Mouse (Mus musculus) liver, embryonic 14.5 days (tissue): ENCODE measurements at regions not wholly inside any gene's neighbourhood (a gene's known extent, or its start where the extent isn't known, plus 50 kb on each side); places are given as distances from the start of the nearest gene placed in this dataset.

ENCODE experiments used
- ATAC-seq: fragments of 200-750 bp; cut with Nextera tagmentation; 2 replicates; pipeline ENCODE4 v1.8.0; 2017; ENCODE audit warnings: moderate number of reproducible peaks, mild to moderate bottlenecking, moderate library complexity; ENCODE audit not compliant: insufficient read depth
- DNase-seq, 3 experiments: peaks; one replicate each; pipeline ENCODE4 v3.0.0-alpha.2; 2012 to 2013; ENCODE audit warnings: low read depth in 3 of 3, low spot score in 3 of 3
- H3K27ac ChIP-seq: fragments of 300-500 bp; sonication (generic); 2 replicates; pipeline ENCODE4 v1.5.1; 2014; ENCODE audit warnings: moderate library complexity, mild to moderate bottlenecking, control low read depth, inconsistent platforms
- H3K27me3 ChIP-seq: fragments of 300-500 bp; sonication (generic); 2 replicates; pipeline ENCODE4 v1.6.1; 2014; ENCODE audit warnings: mild to moderate bottlenecking, low read length, moderate library complexity; ENCODE audit not compliant: control insufficient read depth, insufficient read depth
- H3K36me3 ChIP-seq: fragments of 300-500 bp; sonication (generic); replicated peaks from 2 replicates; pipeline ENCODE4 v1.6.1; 2014; ENCODE audit warnings: low read depth; ENCODE audit not compliant: control insufficient read depth, insufficient read depth
- H3K4me1 ChIP-seq, 2 experiments: fragments of 200-500 bp in 1 of 2; fragments of 300-500 bp in 1 of 2; sonication (generic) in 1 of 2; replicated peaks; 2 replicates each; pipeline ENCODE4 v1.6.1; 2012 to 2014; ENCODE audit warnings: antibody characterized with exemption in 1 of 2, inconsistent platforms in 1 of 2, low read length in 1 of 2; ENCODE audit not compliant: control insufficient read depth in 2 of 2, insufficient read depth in 2 of 2
- H3K4me2 ChIP-seq: fragments of 300-500 bp; sonication (generic); 2 replicates; pipeline ENCODE4 v1.6.1; 2014; ENCODE audit warnings: low read depth, mild to moderate bottlenecking, control low read depth, moderate library complexity
- H3K4me3 ChIP-seq, 2 experiments: fragments of 200-500 bp in 1 of 2; fragments of 300-500 bp in 1 of 2; sonication (generic) in 1 of 2; 2 replicates each; pipeline ENCODE4 v1.5.1; 2012 to 2014; ENCODE audit warnings: low read depth in 2 of 2, low read length in 2 of 2, mild to moderate bottlenecking in 2 of 2, control low read depth in 1 of 2, inconsistent platforms in 1 of 2, moderate library complexity in 1 of 2; ENCODE audit not compliant: insufficient read depth in 1 of 2
- H3K9ac ChIP-seq: fragments of 300-500 bp; sonication (generic); replicated peaks from 2 replicates; pipeline ENCODE4 v1.6.1; 2014; ENCODE audit warnings: mild to moderate bottlenecking, control low read depth, moderate library complexity
- H3K9me3 ChIP-seq: fragments of 300-500 bp; sonication (generic); 2 replicates; pipeline ENCODE4 v1.6.1; 2016; ENCODE audit warnings: low read length, mixed read lengths; ENCODE audit not compliant: control insufficient read depth
- CTCF ChIP-seq: IDR thresholded peaks from 2 replicates; pipeline ENCODE4 v1.5.1; 2016; ENCODE audit warnings: antibody characterized with exemption, low read depth, control low read depth
- EP300 ChIP-seq: IDR thresholded peaks from 2 replicates; pipeline ENCODE4 v1.6.1; 2016; ENCODE audit warnings: antibody characterized with exemption, low read depth
- WGBS: fragments of 180-500 bp; shearing (Covaris S2); extraction: QIAGEN DNeasy Blood & Tissue Kit; methylation state at CpG from one replicate; pipeline ENCODE4 v1.1.7; 2014; ENCODE audit not compliant: insufficient replicate concordance; 5-methylcytosine and 5-hydroxymethylcytosine counted together

- H3K4me1 ChIP-seq: no peaks in the 10 kb centered on the region
- ATAC-seq: no peak
- no peak overlapping the region for H3K27ac ChIP-seq
- H3K36me3 ChIP-seq: no peaks in the 10 kb centered on the region
- H3K4me3 ChIP-seq: no peak overlapping the region
- no peaks in the 10 kb centered on the region for H3K27me3 ChIP-seq
- TF ChIP-seq EP300 (no peak), CTCF (no peak)
- H3K9me3 ChIP-seq: no peaks in the 10 kb centered on the region
- DNase-seq: no peak
- no peak overlapping the region for H3K9ac ChIP-seq
- H3K4me2 ChIP-seq: no peak overlapping the region
Observed at GRCm38 (mm10) chr3:70311055-70311454, 303.6 kb downstream of the Otol1 start.

DNA sequence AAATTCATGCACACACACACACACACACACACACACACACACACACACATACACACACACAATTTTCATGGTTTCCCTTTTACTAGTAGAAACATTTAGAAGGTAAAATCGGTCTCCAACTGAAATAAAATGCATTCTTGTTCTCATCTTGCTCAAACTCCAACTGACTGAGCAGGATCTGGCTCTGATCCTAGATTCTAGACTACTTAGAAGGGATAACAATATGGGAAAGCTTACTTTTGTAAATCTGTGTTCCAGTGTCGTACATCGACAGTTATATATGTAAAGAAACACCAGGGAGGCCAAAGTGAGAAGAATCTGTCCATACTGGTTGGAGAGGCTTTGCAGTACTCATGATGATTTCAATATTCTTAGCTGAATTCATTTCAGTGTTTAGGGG, 304.6 kb downstream of the Otol1 start:
- Histone ChIP-seq H3K4me3 (no peak overlapping the region), H3K4me1 (no peaks in the 10 kb centered on the region), H3K9me3 (no peaks in the 10 kb centered on the region), H3K9ac (no peak overlapping the region), H3K27ac (no peak overlapping the region), H3K36me3 (no peaks in the 10 kb centered on the region), H3K4me2 (no peak overlapping the region), H3K27me3 (no peaks in the 10 kb centered on the region)
- ATAC-seq (no peak), DNase-seq (no peak)
- TF ChIP-seq CTCF (no peak), EP300 (no peak)
- whole genome bisulfite sequencing: 63% methylated on average over 3 of the region's 3 CpGs

DNA sequence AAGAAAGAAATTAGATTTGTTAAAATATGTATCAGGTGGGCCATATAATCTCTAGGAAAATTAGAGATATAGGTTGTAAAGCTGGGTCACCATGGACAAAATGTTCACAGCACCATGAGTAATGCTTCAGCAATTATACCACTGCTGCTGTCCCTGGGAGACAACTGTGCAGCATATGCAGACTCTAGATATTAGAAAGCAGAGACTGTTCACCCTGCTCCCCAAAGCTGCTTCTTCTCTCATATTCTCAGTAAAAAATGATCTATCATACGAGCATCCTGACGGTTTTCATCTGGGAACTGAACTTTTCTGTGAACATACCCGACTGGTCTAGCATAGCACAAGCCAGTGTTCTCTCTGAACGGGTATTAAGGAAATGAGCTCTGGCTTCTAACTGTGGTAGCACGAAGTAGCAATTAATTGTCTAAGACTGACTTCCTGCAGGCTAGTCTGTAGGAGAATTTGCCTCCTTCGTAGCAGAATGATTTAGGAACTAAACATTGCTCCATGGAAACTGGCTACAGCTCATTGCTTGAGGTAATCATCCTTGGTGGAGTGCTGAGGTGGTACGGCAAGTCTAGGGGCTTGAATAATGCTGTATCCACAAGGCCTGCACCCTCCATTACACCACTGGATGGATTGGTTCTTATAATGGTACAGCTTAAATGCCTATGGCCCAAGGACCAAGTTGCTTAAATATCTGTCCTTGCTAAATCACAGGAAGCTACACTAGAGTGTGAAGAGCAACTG, 305.9 kb downstream of the Otol1 start:
- H3K27me3 ChIP-seq: no peaks in the 10 kb centered on the region

GRCm38 (mm10) chr3:70314239-70314638, 306.8 kb downstream of the Otol1 start:
- Histone ChIP-seq H3K27me3 (no peaks in the 10 kb centered on the region), H3K9ac (no peak overlapping the region), H3K4me1 (no peaks in the 10 kb centered on the region), H3K4me2 (no peak overlapping the region), H3K36me3 (no peaks in the 10 kb centered on the region), H3K9me3 (no peaks in the 10 kb centered on the region), H3K4me3 (no peak overlapping the region), H3K27ac (no peak overlapping the region)
- no peak for TF ChIP-seq EP300
- TF ChIP-seq CTCF: no peak
- whole genome bisulfite sequencing: 38% methylated on average over 4 of the region's 4 CpGs
- DNase-seq (no peak), ATAC-seq (no peak)

More for the DNA sequence above, 305.9 kb downstream of the Otol1 start:
- ATAC-seq (no peak), DNase-seq (no peak)
- Histone ChIP-seq H3K4me1 (no peaks in the 10 kb centered on the region), H3K36me3 (no peaks in the 10 kb centered on the region), H3K9ac (no peak overlapping the region), H3K4me3 (no peak overlapping the region), H3K4me2 (no peak overlapping the region), H3K9me3 (no peaks in the 10 kb centered on the region), H3K27ac (no peak overlapping the region)
- TF ChIP-seq CTCF (no peak), EP300 (no peak)
- 49% methylated on average over 7 of the region's 7 CpGs for WGBS

- Histone ChIP-seq H3K9me3 (no peaks in the 10 kb centered on the region), H3K9ac (no peak overlapping the region), H3K27me3 (no peaks in the 10 kb centered on the region), H3K4me3 (no peak overlapping the region), H3K27ac (no peak overlapping the region), H3K4me1 (no peaks in the 10 kb centered on the region), H3K36me3 (no peaks in the 10 kb centered on the region), H3K4me2 (no peak overlapping the region)
- TF ChIP-seq EP300: no peak
- no peak for TF ChIP-seq CTCF
- 57% methylated on average over 2 of the region's 2 CpGs for WGBS
- DNase-seq (no peak), ATAC-seq (no peak)
Observed at GRCm38 (mm10) chr3:70318377-70318776, 311.0 kb downstream of the Otol1 start.
